Mouse (Mus musculus): Measurements from ENCODE around the gene Odf3b.

Gene Odf3b

DNA sequence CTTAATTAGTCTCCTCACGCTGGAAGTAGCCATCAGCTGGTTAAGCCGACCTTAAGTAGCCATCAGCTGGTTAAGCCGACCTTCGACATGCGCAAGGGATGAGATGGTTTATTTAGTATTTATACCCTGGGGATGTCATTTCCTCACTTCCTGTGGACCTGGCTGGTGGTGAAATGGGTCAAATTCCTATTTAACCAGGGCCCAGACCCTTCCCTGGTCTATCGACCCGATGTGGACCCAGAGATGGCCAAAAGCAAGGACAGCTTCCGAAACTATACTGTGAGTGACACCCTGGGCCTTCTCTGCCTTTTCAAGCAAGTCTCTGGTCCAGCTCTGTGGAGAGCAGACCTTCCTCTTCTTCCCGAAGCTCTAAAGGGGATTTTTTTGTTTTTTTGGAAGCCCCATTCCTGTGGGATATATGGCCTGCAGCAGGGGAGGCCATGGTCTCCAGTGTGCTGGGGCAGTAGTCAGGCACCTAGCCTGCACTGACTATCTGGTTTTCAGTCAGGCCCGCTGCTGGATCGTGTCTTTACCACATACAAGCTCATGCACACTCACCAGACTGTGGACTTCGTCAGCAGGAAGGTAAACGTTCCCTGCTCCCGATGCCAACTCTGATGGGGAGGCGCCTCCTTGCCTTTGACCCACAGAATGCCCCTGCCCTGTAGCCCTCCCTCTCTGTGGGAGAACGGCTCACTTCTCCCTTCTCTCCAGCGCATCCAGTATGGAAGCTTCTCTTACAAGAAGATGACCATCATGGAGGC is 44.1 kb downstream of the Odf3b start:
- no peak for DNase-seq (ENCODE audit: low read depth, low spot score)

DNA sequence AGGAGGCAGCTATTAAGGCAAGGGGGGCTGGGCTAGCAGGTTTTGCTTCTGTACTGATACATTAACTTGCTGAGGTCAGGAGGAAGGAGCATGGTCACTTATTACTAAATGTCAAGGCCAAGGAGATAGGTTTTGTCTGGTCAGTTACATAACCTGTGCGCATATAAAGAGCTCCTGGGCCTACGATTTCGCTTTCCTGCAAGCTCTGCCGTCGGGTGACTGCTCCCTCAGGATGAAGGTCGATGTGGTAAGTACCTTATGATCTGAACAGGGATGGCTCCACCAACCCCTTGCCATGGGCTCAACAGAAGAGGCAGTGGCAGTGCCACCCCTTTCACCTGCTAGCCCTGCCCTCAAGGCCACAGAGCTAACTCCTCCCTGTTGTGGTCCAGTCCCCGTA is 44.8 kb downstream of the Odf3b start, which contains the start of gene Miox:
Miox (plus strand) TSS at position 128 of the 400 bp plus-strand sequence.
- no peak for DNase-seq (ENCODE audit: low read depth, low spot score)

All from brain, adult 2 months (tissue).